Mouse (Mus musculus) MEL (cell line): Measurements from ENCODE around the gene Fam189b.

Experiments
- CTCF ChIP-seq, 3 experiments: IDR thresholded peaks in 2 of 3; conservative IDR thresholded peaks in 1 of 3; 2 replicates each; pipeline ENCODE4 v1.5.1; 2011 to 2012; ENCODE audit warnings: low read length in 3 of 3, low read depth in 2 of 3, mild to moderate bottlenecking in 2 of 3, improper control_type of control experiment in 1 of 3, inconsistent platforms in 1 of 3, mixed read lengths in 1 of 3, moderate library complexity in 1 of 3; ENCODE audit not compliant: control insufficient read depth in 1 of 3, insufficient read depth in 1 of 3, poor library complexity in 1 of 3, severe bottlenecking in 1 of 3
- E2F4 ChIP-seq: IDR thresholded peaks from 2 replicates; pipeline ENCODE4 v1.6.1; 2011; ENCODE audit warnings: low read depth, low read length, improper control_type of control experiment, borderline replicate concordance
- EP300 ChIP-seq, 2 experiments: IDR thresholded peaks; 2 replicates each; pipeline ENCODE4 v1.6.1; 2011; ENCODE audit warnings: improper control_type of control experiment in 2 of 2, low read length in 2 of 2, low read depth in 1 of 2, mild to moderate bottlenecking in 1 of 2
- KAT2A ChIP-seq: conservative IDR thresholded peaks from 2 replicates; pipeline ENCODE4 v1.6.1; 2012; ENCODE audit warnings: low read depth, low read length, improper control_type of control experiment, inconsistent platforms
- MAX ChIP-seq: IDR thresholded peaks from 2 replicates; pipeline ENCODE4 v1.6.1; 2011; ENCODE audit warnings: low read length, improper control_type of control experiment
- NRF1 ChIP-seq: IDR thresholded peaks from 2 replicates; pipeline ENCODE4 v1.6.1; 2014; ENCODE audit warnings: low read depth, mild to moderate bottlenecking, inconsistent platforms, low read length, improper control_type of control experiment, moderate library complexity; ENCODE audit not compliant: poor library complexity, insufficient read depth, severe bottlenecking
- POLR2A ChIP-seq, 2 experiments: IDR thresholded peaks; 2 replicates each; pipeline ENCODE4 v1.6.1; 2011 to 2012; ENCODE audit warnings: low read length in 2 of 2, mild to moderate bottlenecking in 2 of 2, control low read depth in 1 of 2, improper control_type of control experiment in 1 of 2, low read depth in 1 of 2, moderate library complexity in 1 of 2; ENCODE audit not compliant: control insufficient read depth in 1 of 2, insufficient read depth in 1 of 2, poor library complexity in 1 of 2
- TAL1 ChIP-seq: IDR thresholded peaks from 2 replicates; pipeline ENCODE4 v1.6.1; 2012; ENCODE audit warnings: mild to moderate bottlenecking, inconsistent platforms, low read length, moderate library complexity, mixed read lengths
- TCF12 ChIP-seq: IDR thresholded peaks from 2 replicates; pipeline ENCODE4 v1.6.1; 2014; ENCODE audit warnings: low read depth, mild to moderate bottlenecking, inconsistent platforms, low read length, improper control_type of control experiment, moderate library complexity
- ZC3H11A ChIP-seq: IDR thresholded peaks from 2 replicates; pipeline ENCODE4 v1.6.1; 2012; ENCODE audit warnings: low read depth, mild to moderate bottlenecking, inconsistent platforms, low read length, improper control_type of control experiment

GRCm38 (mm10) chr3:89229276-89229675 lies 46.3 kb downstream of the Fam189b start:
- no peak for TF ChIP-seq ZC3H11A
- TF ChIP-seq EP300 (IDR thresholded peaks at IDR 0.05; ENCODE audit: low read depth in 1 of 2, low read length in 2 of 2), result no peak
- no peak for TF ChIP-seq KAT2A
- TF ChIP-seq CTCF (IDR thresholded peaks at IDR 0.05 in 2 of 3, conservative IDR thresholded peaks at IDR 0.05 in 1 of 3; ENCODE audit: control insufficient read depth in 1 of 3, insufficient read depth in 1 of 3, low read depth in 2 of 3, low read length in 3 of 3, poor library complexity in 1 of 3, severe bottlenecking in 1 of 3), result no peak
- TF ChIP-seq TCF12, result no peak
- TF ChIP-seq NRF1, result no peak
- TF ChIP-seq POLR2A (IDR thresholded peaks at IDR 0.05; ENCODE audit: control insufficient read depth in 1 of 2, insufficient read depth in 1 of 2, low read depth in 1 of 2, low read length in 2 of 2, poor library complexity in 1 of 2), result no peak
- TF ChIP-seq E2F4, result no peak
- TF ChIP-seq MAX, result no peak
- no peak for TF ChIP-seq TAL1
